Mouse (Mus musculus): ENCODE measurements around the gene Igfals.

DNA sequence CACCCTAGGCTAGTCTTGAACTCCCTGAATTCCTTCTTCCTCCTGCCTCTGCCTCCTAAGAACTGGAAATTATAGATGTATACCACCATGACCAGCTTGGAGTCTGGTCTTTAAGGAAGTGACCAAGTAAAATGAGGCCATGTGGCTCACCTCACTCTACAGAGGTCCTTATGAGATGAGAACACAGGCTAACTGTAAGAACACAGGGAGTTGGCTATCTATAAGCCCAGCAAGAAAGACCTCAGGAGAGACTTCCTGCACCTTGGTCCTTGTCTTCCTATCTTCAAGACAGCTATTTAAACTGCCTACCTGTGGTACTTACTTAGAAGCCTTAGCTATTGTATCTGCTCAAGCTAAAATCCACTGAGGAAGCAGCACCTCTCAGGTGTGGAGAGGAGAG, 48.2 kb downstream of the Igfals start:
- TF ChIP-seq GATA1 (IDR thresholded peaks at IDR 0.05; ENCODE audit: borderline replicate concordance, low read length) = no peak; the same call in 2 of the 3 replicates
- no peak for TF ChIP-seq FLI1 (IDR thresholded peaks at IDR 0.05; ENCODE audit: low read length)
